Mouse (Mus musculus) spleen, adult 2 months (tissue): Measurements from ENCODE around the gene Mboat2.

ENCODE experiments used
- CTCF ChIP-seq: fragments of 200-500 bp; IDR thresholded peaks from 2 replicates; pipeline ENCODE4 v1.5.1; 2011; ENCODE audit warnings: mild to moderate bottlenecking, inconsistent platforms; ENCODE audit not compliant: insufficient read depth, insufficient read length, insufficient replicate concordance; ENCODE audit errors: extremely low read depth
- POLR2A ChIP-seq: fragments of 200-500 bp; IDR thresholded peaks from 2 replicates; pipeline ENCODE4 v1.6.1; 2011; ENCODE audit warnings: low read depth, low read length, inconsistent platforms

- TF ChIP-seq CTCF (no peak), POLR2A (no peak)
Observed at GRCm38 (mm10) chr12:24823636-24824354, 6.9 kb upstream of the Mboat2 start.
